Mouse (Mus musculus): Measurements from ENCODE around the gene Dennd4a. TPM values are rescaled to one million over a fixed set of nuclear protein-coding genes. Genes with fewer than 3 reads are reported as not detected.

Dennd4a gene
- polyA plus RNA-seq, 1 experiment from 2014 or later, result 10.7 TPM

- H3K4me3 ChIP-seq (ENCODE audit: low read depth, low read length), result no peak overlapping the region
- no peak overlapping the region for H3K4me2 ChIP-seq (ENCODE audit: low read depth, low read length, severe bottlenecking)
- no peaks in the 10 kb centered on the region for H3K27me3 ChIP-seq (ENCODE audit: control insufficient read depth, insufficient read depth, low read length)
- 84% methylated on average over 2 of the region's 2 CpGs for WGBS
- H3K9me3 ChIP-seq (ENCODE audit: control insufficient read depth, low read length), result no peaks in the 10 kb centered on the region
- no peak overlapping the region for H3K27ac ChIP-seq (ENCODE audit: low read depth, low read length)
- H3K9ac ChIP-seq (ENCODE audit: low read length), result no peak overlapping the region
- DNase-seq (ENCODE audit: low spot score) (peak; percentile 5), ATAC-seq (replicated peaks; ENCODE audit: low FRiP score) (no peak)
- H3K36me3 ChIP-seq (ENCODE audit: control insufficient read depth, insufficient read depth, low read length), result no peaks in the 10 kb centered on the region
- 0 out of 2 replicates have a peak, but pooled peaks cover 3% of the 10 kb centered on the region for H3K4me1 ChIP-seq (replicated peaks; ENCODE audit: control insufficient read depth, insufficient read depth, low read length)
These were observed 128.7 kb downstream of the Dennd4a start for GRCm38 (mm10) chr9:64939790-64940189.

GRCm38 (mm10) chr9:64940731-64941346 lies 129.7 kb downstream of the Dennd4a start:
- no peak overlapping the region for H3K4me2 ChIP-seq (ENCODE audit: low read depth, low read length, severe bottlenecking)
- H3K4me3 ChIP-seq (ENCODE audit: low read depth, low read length), result no peak overlapping the region
- 87% methylated on average over 11 of the region's 11 CpGs for WGBS
- no peaks in the 10 kb centered on the region for H3K36me3 ChIP-seq (ENCODE audit: control insufficient read depth, insufficient read depth, low read length)
- no peak overlapping the region for H3K27ac ChIP-seq (ENCODE audit: low read depth, low read length)
- H3K4me1 ChIP-seq (replicated peaks; ENCODE audit: control insufficient read depth, insufficient read depth, low read length), result 0 out of 2 replicates have a peak, but pooled peaks cover 3% of the 10 kb centered on the region
- DNase-seq (ENCODE audit: low spot score), result peak; percentile 45
- no peak overlapping the region for H3K9ac ChIP-seq (ENCODE audit: low read length)
- H3K27me3 ChIP-seq (ENCODE audit: control insufficient read depth, insufficient read depth, low read length), result no peaks in the 10 kb centered on the region
- ATAC-seq (replicated peaks; ENCODE audit: low FRiP score), result no peak
- no peaks in the 10 kb centered on the region for H3K9me3 ChIP-seq (ENCODE audit: control insufficient read depth, low read length)

- H3K4me3 ChIP-seq (ENCODE audit: low read depth, low read length), result no peak overlapping the region
- no peaks in the 10 kb centered on the region for H3K9me3 ChIP-seq (ENCODE audit: control insufficient read depth, low read length)
- H3K9ac ChIP-seq (ENCODE audit: low read length), result no peak overlapping the region
- H3K36me3 ChIP-seq (ENCODE audit: control insufficient read depth, insufficient read depth, low read length), result no peaks in the 10 kb centered on the region
- H3K27me3 ChIP-seq (ENCODE audit: control insufficient read depth, insufficient read depth, low read length), result no peaks in the 10 kb centered on the region
- 97% methylated on average over 4 of the region's 4 CpGs for WGBS
- no peak overlapping the region for H3K27ac ChIP-seq (ENCODE audit: low read depth, low read length)
- 0 out of 2 replicates have a peak, but pooled peaks cover 3% of the 10 kb centered on the region for H3K4me1 ChIP-seq (replicated peaks; ENCODE audit: control insufficient read depth, insufficient read depth, low read length)
- no peak overlapping the region for H3K4me2 ChIP-seq (ENCODE audit: low read depth, low read length, severe bottlenecking)
- DNase-seq (ENCODE audit: low spot score) (no peak), ATAC-seq (replicated peaks; ENCODE audit: low FRiP score) (no peak)
These were observed 130.5 kb downstream of the Dennd4a start for GRCm38 (mm10) chr9:64941650-64942049.

GRCm38 (mm10) chr9:64943997-64944396 lies 132.9 kb downstream of the Dennd4a start:
- WGBS, result 26% methylated on average over 11 of the region's 11 CpGs
- DNase-seq (ENCODE audit: low spot score), result no peak
- H3K4me2 ChIP-seq (ENCODE audit: low read depth, low read length, severe bottlenecking), result no peak overlapping the region

GRCm38 (mm10) chr9:64947483-64948095 lies 136.4 kb downstream of the Dennd4a start:
- no peak overlapping the region for H3K27ac ChIP-seq (ENCODE audit: low read depth, low read length)
- ATAC-seq (replicated peaks; ENCODE audit: low FRiP score) (no peak), DNase-seq (ENCODE audit: low spot score) (no peak)
- H3K9ac ChIP-seq (ENCODE audit: low read length), result no peak overlapping the region
- WGBS, result 89% methylated on average over 9 of the region's 9 CpGs
- no peaks in the 10 kb centered on the region for H3K36me3 ChIP-seq (ENCODE audit: control insufficient read depth, insufficient read depth, low read length)
- no peaks in the 10 kb centered on the region for H3K27me3 ChIP-seq (ENCODE audit: control insufficient read depth, insufficient read depth, low read length)
- no peak overlapping the region for H3K4me2 ChIP-seq (ENCODE audit: low read depth, low read length, severe bottlenecking)
- H3K4me3 ChIP-seq (ENCODE audit: low read depth, low read length), result no peak overlapping the region
- 0 out of 2 replicates have a peak, but pooled peaks cover 3% of the 10 kb centered on the region for H3K4me1 ChIP-seq (replicated peaks; ENCODE audit: control insufficient read depth, insufficient read depth, low read length)
- H3K9me3 ChIP-seq (ENCODE audit: control insufficient read depth, low read length), result no peaks in the 10 kb centered on the region

More at GRCm38 (mm10) chr9:64943997-64944396, 132.9 kb downstream of the Dennd4a start:
- no peaks in the 10 kb centered on the region for H3K27me3 ChIP-seq (ENCODE audit: control insufficient read depth, insufficient read depth, low read length)
- H3K9ac ChIP-seq (ENCODE audit: low read length), result 0 out of 2 replicates have a peak overlapping the region, but pooled peaks have one; percentile 23
- H3K9me3 ChIP-seq (ENCODE audit: control insufficient read depth, low read length), result no peaks in the 10 kb centered on the region
- H3K36me3 ChIP-seq (ENCODE audit: control insufficient read depth, insufficient read depth, low read length), result no peaks in the 10 kb centered on the region
- no peak overlapping the region for H3K27ac ChIP-seq (ENCODE audit: low read depth, low read length)
- H3K4me1 ChIP-seq (replicated peaks; ENCODE audit: control insufficient read depth, insufficient read depth, low read length), result 0 out of 2 replicates have a peak, but pooled peaks cover 3% of the 10 kb centered on the region
- no peak overlapping the region for H3K4me3 ChIP-seq (ENCODE audit: low read depth, low read length)
- ATAC-seq (replicated peaks; ENCODE audit: low FRiP score), result no peak

- Histone ChIP-seq H3K9ac (ENCODE audit: low read length) (no peak within 1 kb of the TSS), H3K4me2 (ENCODE audit: low read depth, low read length, severe bottlenecking) (no peak within 1 kb of the TSS), H3K9me3 (ENCODE audit: control insufficient read depth, low read length) (no peaks in the 10 kb centered on the region), H3K4me3 (ENCODE audit: low read depth, low read length) (no peak within 1 kb of the TSS), H3K27ac (ENCODE audit: low read depth, low read length) (no peak within 1 kb of the TSS), H3K36me3 (ENCODE audit: control insufficient read depth, insufficient read depth, low read length) (no peaks in the 10 kb centered on the region), H3K27me3 (ENCODE audit: control insufficient read depth, insufficient read depth, low read length) (no peaks in the 10 kb centered on the region), H3K4me1 (replicated peaks; ENCODE audit: control insufficient read depth, insufficient read depth, low read length) (no peaks in the 10 kb centered on the region)
- no peak for DNase-seq (ENCODE audit: low spot score)
- 36% methylated on average over 11 of the region's 11 CpGs for WGBS
- no peak for ATAC-seq (replicated peaks; ENCODE audit: low FRiP score)
These were observed 140.1 kb downstream of the Dennd4a start, which contains the start of gene Slc24a1 for GRCm38 (mm10) chr9:64951161-64951657. Gene Slc24a1 (minus strand): TSS chr9:64951607.

GRCm38 (mm10) chr9:64952055-64952454 lies 140.9 kb downstream of the Dennd4a start:
- Histone ChIP-seq H3K9ac (ENCODE audit: low read length) (no peak overlapping the region), H3K27me3 (ENCODE audit: control insufficient read depth, insufficient read depth, low read length) (no peaks in the 10 kb centered on the region), H3K4me2 (ENCODE audit: low read depth, low read length, severe bottlenecking) (no peak overlapping the region), H3K9me3 (ENCODE audit: control insufficient read depth, low read length) (no peaks in the 10 kb centered on the region), H3K27ac (ENCODE audit: low read depth, low read length) (no peak overlapping the region), H3K36me3 (ENCODE audit: control insufficient read depth, insufficient read depth, low read length) (no peaks in the 10 kb centered on the region), H3K4me3 (ENCODE audit: low read depth, low read length) (no peak overlapping the region), H3K4me1 (replicated peaks; ENCODE audit: control insufficient read depth, insufficient read depth, low read length) (no peaks in the 10 kb centered on the region)
- no peak for DNase-seq (ENCODE audit: low spot score)
- WGBS, result 12% methylated on average over 5 of the region's 5 CpGs
- no peak for ATAC-seq (replicated peaks; ENCODE audit: low FRiP score)

- Histone ChIP-seq H3K4me1 (replicated peaks; ENCODE audit: control insufficient read depth, insufficient read depth, low read length) (no peaks in the 10 kb centered on the region), H3K9me3 (ENCODE audit: control insufficient read depth, low read length) (no peaks in the 10 kb centered on the region), H3K4me2 (ENCODE audit: low read depth, low read length, severe bottlenecking) (no peak overlapping the region), H3K4me3 (ENCODE audit: low read depth, low read length) (no peak overlapping the region), H3K27me3 (ENCODE audit: control insufficient read depth, insufficient read depth, low read length) (no peaks in the 10 kb centered on the region), H3K9ac (ENCODE audit: low read length) (no peak overlapping the region), H3K27ac (ENCODE audit: low read depth, low read length) (no peak overlapping the region), H3K36me3 (ENCODE audit: control insufficient read depth, insufficient read depth, low read length) (no peaks in the 10 kb centered on the region)
- ATAC-seq (replicated peaks; ENCODE audit: low FRiP score) (no peak), DNase-seq (ENCODE audit: low spot score) (no peak)
- 82% methylated on average over 7 of the region's 7 CpGs for WGBS
These were observed 142.1 kb downstream of the Dennd4a start for GRCm38 (mm10) chr9:64953190-64953589.
